In genomic region chr14:109708733-109709132, GRCm38 (mm10) we compare ENCODE assay signal across 15 mouse cellular contexts.
DNase-seq lines count a peak whose midpoint lies in the region; ATAC-seq lines count a peak whose summit lies in the region.
"Had no signal": no experiment of that assay in that cellular context is flagged by ENCODE, and none has a peak within 500 bp of the region (broad histone marks: within the 10 kb centered on the region; RNA-seq: fewer than 3 reads in every experiment).

No protein-coding gene starts in this region.

- H3K9me3 ChIP-seq in forebrain, embryonic 12.5 days, result no peaks in the 10 kb centered on the region
- no peaks in the 10 kb centered on the region for H3K9me3 ChIP-seq in forebrain, embryonic 11.5 days (ENCODE audit: control insufficient read depth, low read length)
- no peaks in the 10 kb centered on the region for H3K9me3 ChIP-seq in forebrain, embryonic 16.5 days (ENCODE audit: control insufficient read depth, low read length)
- H3K9me3 ChIP-seq: embryonic facial prominence, embryonic 12.5 days; heart, embryonic 13.5 days; hindbrain, embryonic 15.5 days had no signal

- no peak for DNase-seq in forebrain, embryonic 11.5 days (ENCODE audit: low spot score)
- DNase-seq in left cerebral cortex, adult 11 months (ENCODE audit: low spot score), result peak; percentile 7
- DNase-seq in left cerebral cortex, adult 18-20 months (ENCODE audit: low spot score in 2 of 2), result no peak
- no peak for DNase-seq in thymus, postnatal 14 days
- DNase-seq: adrenal gland, postnatal 10 days; cerebellum, postnatal 14 days; gastrocnemius, postnatal 14 days; heart, postnatal 36 days had no signal

- no peak overlapping the region for H3K9ac ChIP-seq in forebrain, embryonic 12.5 days
- H3K9ac ChIP-seq in forebrain, embryonic 11.5 days (ENCODE audit: low read length), result no peak overlapping the region
- no peak overlapping the region for H3K9ac ChIP-seq in forebrain, embryonic 16.5 days (replicated peaks; ENCODE audit: low read depth, low read length)
- H3K9ac ChIP-seq: embryonic facial prominence, embryonic 12.5 days; heart, embryonic 13.5 days; hindbrain, embryonic 15.5 days had no signal

- 0 out of 2 replicates have a peak, but pooled peaks have one; percentile 14 for ATAC-seq in forebrain, embryonic 12.5 days (ENCODE audit: low FRiP score)
- ATAC-seq in forebrain, embryonic 11.5 days (replicated peaks; ENCODE audit: low FRiP score), result no peak
- ATAC-seq in forebrain, embryonic 16.5 days, result peak; percentile 91
- no peak for ATAC-seq in megakaryocyte progenitor cell, adult 5-6 weeks (replicated peaks; ENCODE audit: poor library complexity)
- ATAC-seq: intestine, embryonic 16.5 days had no signal

- no peak overlapping the region for H3K4me3 ChIP-seq in forebrain, embryonic 12.5 days (replicated peaks)
- no peak overlapping the region for H3K4me3 ChIP-seq in forebrain, embryonic 11.5 days (ENCODE audit: low read depth, low read length)
- no peak overlapping the region for H3K4me3 ChIP-seq in forebrain, embryonic 16.5 days (replicated peaks; ENCODE audit: low read length)
- H3K4me3 ChIP-seq: embryonic facial prominence, embryonic 12.5 days; heart, embryonic 13.5 days; hindbrain, embryonic 15.5 days had no signal

- WGBS in forebrain, embryonic 12.5 days, result 80% methylated on average over 3 of the region's 3 CpGs
- WGBS in forebrain, embryonic 11.5 days, result 84% methylated on average over 3 of the region's 3 CpGs
- 42% methylated on average over 3 of the region's 3 CpGs for WGBS in forebrain, embryonic 16.5 days

- no peaks in the 10 kb centered on the region for H3K4me1 ChIP-seq in forebrain, embryonic 12.5 days
- no peaks in the 10 kb centered on the region for H3K4me1 ChIP-seq in forebrain, embryonic 11.5 days (replicated peaks; ENCODE audit: control insufficient read depth, insufficient read depth, low read length)
- no peaks in the 10 kb centered on the region for H3K4me1 ChIP-seq in forebrain, embryonic 16.5 days (replicated peaks; ENCODE audit: control insufficient read depth, insufficient read depth, low read length)
- H3K4me1 ChIP-seq: embryonic facial prominence, embryonic 12.5 days; heart, embryonic 13.5 days; hindbrain, embryonic 15.5 days had no signal

- no peak overlapping the region for H3K4me2 ChIP-seq in forebrain, embryonic 12.5 days
- no peak overlapping the region for H3K4me2 ChIP-seq in forebrain, embryonic 11.5 days (ENCODE audit: low read depth, low read length, severe bottlenecking)
- H3K4me2 ChIP-seq in forebrain, embryonic 16.5 days (ENCODE audit: low read length), result no peak overlapping the region
- H3K4me2 ChIP-seq: embryonic facial prominence, embryonic 12.5 days; heart, embryonic 13.5 days; hindbrain, embryonic 15.5 days had no signal

- H3K27me3 ChIP-seq in forebrain, embryonic 12.5 days, result no peaks in the 10 kb centered on the region
- no peaks in the 10 kb centered on the region for H3K27me3 ChIP-seq in forebrain, embryonic 11.5 days (ENCODE audit: control insufficient read depth, insufficient read depth, low read length)
- H3K27me3 ChIP-seq in forebrain, embryonic 16.5 days (replicated peaks; ENCODE audit: control insufficient read depth, insufficient read depth, low read length), result no peaks in the 10 kb centered on the region
- H3K27me3 ChIP-seq: embryonic facial prominence, embryonic 12.5 days; heart, embryonic 13.5 days; hindbrain, embryonic 15.5 days had no signal

- no peak overlapping the region for H3K27ac ChIP-seq in forebrain, embryonic 12.5 days
- H3K27ac ChIP-seq in forebrain, embryonic 11.5 days (ENCODE audit: low read depth, low read length), result no peak overlapping the region
- no peak overlapping the region for H3K27ac ChIP-seq in forebrain, embryonic 16.5 days (ENCODE audit: low read length)
- H3K27ac ChIP-seq: embryonic facial prominence, embryonic 12.5 days; heart, embryonic 13.5 days; hindbrain, embryonic 15.5 days had no signal

- no peaks in the 10 kb centered on the region for H3K36me3 ChIP-seq in forebrain, embryonic 12.5 days (replicated peaks)
- no peaks in the 10 kb centered on the region for H3K36me3 ChIP-seq in forebrain, embryonic 11.5 days (ENCODE audit: control insufficient read depth, insufficient read depth, low read length)
- no peaks in the 10 kb centered on the region for H3K36me3 ChIP-seq in forebrain, embryonic 16.5 days (ENCODE audit: control insufficient read depth, insufficient read depth)
- H3K36me3 ChIP-seq: embryonic facial prominence, embryonic 12.5 days; heart, embryonic 13.5 days; hindbrain, embryonic 15.5 days had no signal

Comparison
In these comparisons a context has a peak if more than half of its experiments do, and no peak if none do; other contexts are left out.
1. ATAC-seq: peak in forebrain, embryonic 12.5 days (single experiment) and forebrain, embryonic 16.5 days (single experiment); none in forebrain, embryonic 11.5 days (single experiment) and megakaryocyte progenitor cell, adult 5-6 weeks (single experiment).